Mouse (Mus musculus): ENCODE measurements around the gene Khdrbs1.

DNA sequence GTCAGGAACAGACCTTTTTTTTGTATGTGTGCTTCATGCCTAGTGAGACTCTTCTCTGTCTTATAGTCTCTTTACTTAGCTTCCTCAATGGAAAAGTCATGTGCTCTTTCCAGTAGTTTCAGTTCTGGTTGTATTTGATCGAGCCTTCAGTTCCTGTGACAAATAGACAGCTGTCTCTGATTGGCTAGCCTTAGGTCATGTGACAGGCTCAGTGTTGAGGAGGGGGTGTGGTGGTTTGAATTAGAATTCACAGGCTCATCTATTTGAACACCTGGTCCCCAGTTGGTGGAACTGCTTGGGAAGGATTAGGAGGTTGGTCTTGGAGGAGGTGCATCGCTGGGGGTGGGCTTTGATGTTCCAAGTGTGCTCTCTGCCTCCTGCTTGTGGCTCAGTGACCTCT lies 47.5 kb upstream of the Khdrbs1 start:
- no peak for TF ChIP-seq POLR2A (IDR thresholded peaks at IDR 0.05; ENCODE audit: borderline replicate concordance, insufficient read depth, low read length)
- TF ChIP-seq CTCF (IDR thresholded peaks at IDR 0.05; ENCODE audit: borderline replicate concordance, insufficient read depth, low read depth, low read length), result no peak

Measured in cerebellum, adult 2 months (tissue).